Mouse (Mus musculus) central nervous system, embryonic 11.5 days (tissue): Measurements from ENCODE around the gene Defb43. TPM values are rescaled to one million over a fixed set of nuclear protein-coding genes. Genes with fewer than 3 reads are reported as not detected.

Source experiments
- polyA plus RNA-seq: library from polyadenylated mRNA; depleted of rRNA; stranded (reverse); fragments of >200 nt; gene quantifications from 2 replicates; pipeline ENCODE4 v1.2.3, GENCODE M21; 2012; rRNA removed

Defb43 gene
- polyA plus RNA-seq, result not detected in 2 replicates

DNA sequence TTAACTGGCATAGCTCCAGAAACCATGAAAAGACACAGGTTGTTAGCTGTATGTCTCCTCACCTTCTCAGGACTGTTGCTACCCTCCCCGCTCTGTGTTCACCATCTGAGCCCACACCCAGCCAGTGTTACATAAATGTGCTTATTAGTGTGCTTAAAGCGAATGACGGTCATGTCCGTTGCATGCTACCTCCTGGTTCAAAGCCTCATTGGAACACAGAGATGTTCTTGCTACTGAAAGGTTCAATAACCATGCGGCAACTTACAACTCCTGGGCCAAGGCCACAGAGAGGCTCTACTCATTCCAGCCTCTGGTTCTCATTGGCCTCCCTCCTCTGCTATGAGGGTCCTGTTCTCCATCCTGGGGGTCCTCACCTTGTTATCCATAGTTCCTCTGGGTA lies at the start of gene Defb43:
Gene Defb43, plus strand, starts transcription at position 301 of the 400 bp plus-strand sequence.

DNA sequence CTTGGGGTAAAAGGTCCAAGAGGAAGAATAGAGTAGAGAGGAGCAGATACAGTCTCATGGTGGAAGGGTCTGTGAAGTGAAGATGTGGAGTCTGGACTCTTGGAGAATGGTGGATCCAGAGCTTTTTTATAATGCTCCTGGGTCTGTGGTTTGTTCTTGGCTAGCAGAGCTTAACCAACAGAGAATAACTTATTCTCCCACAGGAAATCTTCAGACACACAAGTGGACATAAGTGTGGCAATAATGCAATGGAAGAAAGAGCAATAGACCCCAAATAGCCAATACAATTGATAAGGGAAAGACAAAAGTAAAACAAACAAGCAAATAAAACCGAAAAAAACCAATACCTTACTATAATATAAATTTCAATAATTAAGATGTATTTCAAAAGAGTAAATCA lies 27.2 kb upstream of the Defb43 start, which contains the start of gene Defb48:
Gene Defb48, minus strand, starts transcription at position 101 of the 400 bp plus-strand sequence.

DNA sequence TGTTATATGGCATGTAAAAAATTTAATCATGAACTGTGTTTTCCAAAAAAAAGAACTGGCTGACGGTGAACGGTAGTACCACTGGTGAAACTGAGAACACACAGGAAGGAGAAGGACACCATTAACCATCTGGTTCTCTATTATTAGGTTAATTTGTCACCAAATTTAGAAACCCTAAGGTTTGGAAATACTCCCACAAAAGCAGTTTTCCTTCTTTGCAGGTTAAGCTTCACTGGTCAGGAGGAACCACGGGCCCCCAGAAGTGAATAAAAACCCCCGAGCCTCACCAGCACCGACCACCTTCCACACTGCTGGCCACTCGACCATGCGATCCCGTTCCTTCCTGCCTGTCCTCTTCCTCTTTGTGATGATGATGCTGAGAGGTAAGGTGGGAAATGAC lies 13.8 kb upstream of the Defb43 start, which contains the start of gene Defb47:
Gene Defb47, plus strand, starts transcription at position 301 of the 400 bp plus-strand sequence.

DNA sequence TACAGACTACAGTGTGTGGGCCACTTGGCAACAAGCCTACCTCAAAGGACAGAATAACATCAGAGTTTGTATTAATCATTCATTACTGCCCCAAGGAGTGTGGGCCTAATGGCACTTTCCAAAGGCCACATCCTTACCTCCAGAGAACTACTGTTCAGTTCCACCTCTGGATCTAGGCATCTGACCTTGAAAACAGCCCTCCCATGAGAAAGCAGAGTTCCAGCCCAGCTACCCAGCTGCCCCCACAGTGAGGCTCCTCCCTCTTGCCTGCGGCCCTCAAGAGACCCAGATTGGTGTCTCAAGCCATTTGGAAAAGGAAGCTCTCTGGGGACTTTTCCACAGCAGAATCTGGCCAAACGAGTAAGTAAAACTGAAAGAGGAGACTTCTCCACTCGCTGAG lies 35.1 kb downstream of the Defb43 start, which contains the start of gene Defb42:
Gene Defb42, plus strand, starts transcription at position 301 of the 400 bp plus-strand sequence.

DNA sequence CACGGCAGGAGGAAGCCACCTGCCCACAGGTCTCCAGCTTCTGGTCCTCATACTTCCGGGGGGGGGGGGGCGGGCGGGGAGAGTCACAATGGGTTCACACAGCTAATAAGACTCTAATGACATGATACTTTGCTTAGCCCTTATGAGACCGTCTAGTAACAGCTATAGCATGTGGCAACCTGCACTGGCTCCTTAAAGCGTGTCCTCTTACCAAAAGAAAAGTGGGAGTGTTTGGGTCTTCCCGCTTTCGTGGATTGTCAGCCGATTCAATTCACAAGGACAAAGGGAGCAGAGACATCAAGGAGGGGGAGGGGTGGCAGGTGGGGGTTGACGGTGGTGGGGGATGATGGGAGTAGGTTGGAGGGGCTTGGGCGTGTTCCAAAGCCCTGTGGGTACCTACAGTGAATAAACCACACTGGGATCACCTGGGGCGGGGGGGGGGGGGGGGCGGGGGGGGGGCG lies 38.4 kb downstream of the Defb43 start, which contains the start of gene Defb30:
Gene Defb30, minus strand, starts transcription at position 51 of the 461 bp plus-strand sequence.

Other genes with a start within 250 kb of the Defb43 start
- 10.3 and 14.2 TPM in 2 replicates for gene Wdfy2, start 174.1 kb upstream of the Defb43 start, polyA plus RNA-seq
- gene Defb48, start 27.3 kb upstream of the Defb43 start, polyA plus RNA-seq, result 0.14 TPM in 1 of 2 replicates, not detected in the other
- gene Defb47, start 13.7 kb upstream of the Defb43 start, polyA plus RNA-seq, result not detected in 2 replicates
- gene Defb42, start 35.2 kb downstream of the Defb43 start, polyA plus RNA-seq, result 0.17 and 0.21 TPM in 2 replicates
- not detected in 2 replicates for gene Defb30, start 38.2 kb downstream of the Defb43 start, polyA plus RNA-seq